Mouse (Mus musculus) limb, embryonic 14.5 days (tissue): ENCODE data around the gene Desi2. TPM values are rescaled to one million over a fixed set of nuclear protein-coding genes. Genes with fewer than 3 reads are reported as not detected.
"Not testable (repeated sequence)": the region's sequence is repeated elsewhere in the genome, so short reads cannot be mapped to it uniquely, and the experiment has no call there.

Experiments used
- ATAC-seq: fragments of 200-750 bp; cut with Nextera tagmentation; 2 replicates; pipeline ENCODE4 v1.8.0; 2017; ENCODE audit warnings: low read depth, moderate number of reproducible peaks, moderate TSS enrichment; ENCODE audit not compliant: low FRiP score
- DNase-seq: peaks from one replicate; pipeline ENCODE4 v3.0.0-alpha.2; 2015; ENCODE audit warnings: low spot score
- H3K27ac ChIP-seq: fragments of 300-500 bp; sonication (generic); replicated peaks from 2 replicates; pipeline ENCODE4 v1.5.1; 2014; ENCODE audit warnings: low read depth, mild to moderate bottlenecking, low read length, moderate library complexity, mixed read lengths
- H3K27me3 ChIP-seq: fragments of 300-500 bp; sonication (generic); 2 replicates; pipeline ENCODE4 v1.6.1; 2014; ENCODE audit warnings: low read length, mixed read lengths; ENCODE audit not compliant: control insufficient read depth, insufficient read depth
- H3K36me3 ChIP-seq: fragments of 300-500 bp; sonication (generic); 2 replicates; pipeline ENCODE4 v1.6.1; 2014; ENCODE audit warnings: mild to moderate bottlenecking, low read length, moderate library complexity, mixed read lengths; ENCODE audit not compliant: control insufficient read depth, insufficient read depth
- H3K4me1 ChIP-seq: fragments of 300-500 bp; sonication (generic); 2 replicates; pipeline ENCODE4 v1.6.1; 2014; ENCODE audit warnings: antibody characterized with exemption, low read length, mixed read lengths; ENCODE audit not compliant: control insufficient read depth, insufficient read depth
- H3K4me2 ChIP-seq: fragments of 300-500 bp; sonication (generic); replicated peaks from 2 replicates; pipeline ENCODE4 v1.6.1; 2014; ENCODE audit warnings: low read depth, mild to moderate bottlenecking, low read length, moderate library complexity; ENCODE audit not compliant: severe bottlenecking
- H3K4me3 ChIP-seq: fragments of 300-500 bp; sonication (generic); replicated peaks from 2 replicates; pipeline ENCODE4 v1.5.1; 2014; ENCODE audit warnings: low read length
- H3K9ac ChIP-seq: fragments of 300-500 bp; sonication (generic); 2 replicates; pipeline ENCODE4 v1.6.1; 2014; ENCODE audit warnings: mild to moderate bottlenecking, low read depth, low read length, moderate library complexity; ENCODE audit not compliant: severe bottlenecking
- H3K9me3 ChIP-seq: fragments of 300-500 bp; sonication (generic); 2 replicates; pipeline ENCODE4 v1.6.1; 2016; ENCODE audit warnings: low read length; ENCODE audit not compliant: control insufficient read depth
- POLR2A ChIP-seq: fragments of 200-500 bp; IDR thresholded peaks from 2 replicates; pipeline ENCODE4 v1.8.0; 2012; ENCODE audit warnings: inconsistent platforms, mild to moderate bottlenecking, moderate library complexity, borderline replicate concordance; ENCODE audit not compliant: insufficient read depth, insufficient read length; ENCODE audit errors: extremely low read depth
- WGBS: fragments of 180-500 bp; shearing (Covaris S2); extraction: QIAGEN DNeasy Blood & Tissue Kit; methylation state at CpG from one replicate; pipeline ENCODE4 v1.1.7; 2014; 5-methylcytosine and 5-hydroxymethylcytosine counted together
- polyA plus RNA-seq, 2 experiments: library from polyadenylated mRNA; depleted of rRNA in 1 of 2; stranded (reverse) in 1 of 2; unstranded in 1 of 2; fragments of >200 nt; fragmentation: Nextera tagmentation in 1 of 2; extraction: Ambion mirVana in 1 of 2; gene quantifications; 2 replicates each; pipeline versions ENCODE4 v1.2.1 to v1.2.3; 2012 to 2014

Desi2 gene
- polyA plus RNA-seq, 2 experiments: 15.8 to 23.5 TPM

GRCm38 (mm10) chr1:178241884-178242508, 54.8 kb downstream of the Desi2 start:
- no peak for ATAC-seq
- no peak for TF ChIP-seq POLR2A
- no peak for DNase-seq
- WGBS: 84% methylated on average over 1 of the region's 1 CpGs
- Histone ChIP-seq H3K9me3 (no peaks in the 10 kb centered on the region), H3K36me3 (peaks cover 13% of the 10 kb centered on the region), H3K27me3 (no peaks in the 10 kb centered on the region), H3K4me3 (no peak overlapping the region), H3K9ac (no peak overlapping the region), H3K4me2 (no peak overlapping the region), H3K4me1 (no peaks in the 10 kb centered on the region), H3K27ac (no peak overlapping the region)

- DNase-seq (no peak), ATAC-seq (no peak)
- no peaks in the 10 kb centered on the region for H3K9me3 ChIP-seq
- no peak overlapping the region for H3K4me2 ChIP-seq
- H3K4me1 ChIP-seq: no peaks in the 10 kb centered on the region
- TF ChIP-seq POLR2A: no peak
- WGBS: 100% methylated on average over 1 of the region's 1 CpGs
- H3K27ac ChIP-seq: no peak overlapping the region
- no peak overlapping the region for H3K4me3 ChIP-seq
- H3K9ac ChIP-seq: no peak overlapping the region
- H3K27me3 ChIP-seq: no peaks in the 10 kb centered on the region
- H3K36me3 ChIP-seq: peaks cover 27% of the 10 kb centered on the region
Observed at GRCm38 (mm10) chr1:178248107-178248820, 61.0 kb downstream of the Desi2 start.

- DNase-seq (no peak), ATAC-seq (no peak)
- 96% methylated on average over 4 of the region's 4 CpGs for WGBS
- Histone ChIP-seq H3K4me3 (no peak overlapping the region), H3K27me3 (no peaks in the 10 kb centered on the region), H3K9me3 (no peaks in the 10 kb centered on the region), H3K27ac (no peak overlapping the region), H3K4me1 (no peaks in the 10 kb centered on the region), H3K36me3 (peaks cover 13% of the 10 kb centered on the region), H3K4me2 (no peak overlapping the region), H3K9ac (no peak overlapping the region)
- TF ChIP-seq POLR2A: no peak
Observed at GRCm38 (mm10) chr1:178254598-178254997, 67.4 kb downstream of the Desi2 start.

GRCm38 (mm10) chr1:178256351-178256750, 69.1 kb downstream of the Desi2 start:
- DNase-seq: no peak
- Histone ChIP-seq H3K4me3 (no peak overlapping the region), H3K36me3 (peaks cover 5% of the 10 kb centered on the region), H3K27ac (no peak overlapping the region), H3K4me1 (no peaks in the 10 kb centered on the region), H3K9me3 (no peaks in the 10 kb centered on the region), H3K27me3 (no peaks in the 10 kb centered on the region), H3K9ac (no peak overlapping the region), H3K4me2 (no peak overlapping the region)
- no peak for TF ChIP-seq POLR2A
- 96% methylated on average over 4 of the region's 4 CpGs for WGBS
- no peak for ATAC-seq

- no peak for TF ChIP-seq POLR2A
- no peak for DNase-seq
Observed at GRCm38 (mm10) chr1:178258821-178259220, 71.6 kb downstream of the Desi2 start.

GRCm38 (mm10) chr1:178265381-178265780, 78.2 kb downstream of the Desi2 start:
- not testable (repeated sequence) for DNase-seq, H3K9me3 ChIP-seq, H3K4me3 ChIP-seq, H3K36me3 ChIP-seq, ATAC-seq, H3K27me3 ChIP-seq, H3K4me1 ChIP-seq, H3K9ac ChIP-seq, H3K27ac ChIP-seq, H3K4me2 ChIP-seq
- WGBS: 90% methylated on average over 3 of the region's 3 CpGs

More at GRCm38 (mm10) chr1:178258821-178259220, 71.6 kb downstream of the Desi2 start:
- 79% methylated on average over 2 of the region's 2 CpGs for WGBS
- H3K9me3 ChIP-seq: no peaks in the 10 kb centered on the region
- no peak overlapping the region for H3K27ac ChIP-seq
- no peaks in the 10 kb centered on the region for H3K27me3 ChIP-seq
- H3K4me2 ChIP-seq: no peak overlapping the region
- H3K9ac ChIP-seq: no peak overlapping the region
- H3K4me1 ChIP-seq: no peaks in the 10 kb centered on the region
- no peak for ATAC-seq
- H3K4me3 ChIP-seq: no peak overlapping the region
- H3K36me3 ChIP-seq: no peaks in the 10 kb centered on the region
